Mouse (Mus musculus): ENCODE measurements around the gene Naa38. TPM values are rescaled to one million over a fixed set of nuclear protein-coding genes. Genes with fewer than 3 reads are reported as not detected.
A peak's percentile ranks its signal among the peaks of the same experiment; 100 is the strongest.

The Naa38 gene
- polyA plus RNA-seq, 1 experiment from 2014 or later = 97.6 TPM

GRCm38 (mm10) chr11:69371601-69372000 lies 23.7 kb upstream of the Naa38 start:
- Histone ChIP-seq H3K9ac (replicated peaks; ENCODE audit: low read length) (peak overlapping the region; percentile 37; the same call in 1 of the 2 replicates), H3K4me1 (ENCODE audit: control insufficient read depth, insufficient read depth, low read length) (peaks cover 27% of the 10 kb centered on the region), H3K4me3 (replicated peaks; ENCODE audit: low read depth, low read length) (peak overlapping the region; percentile 1; the same call in 1 of the 2 replicates), H3K27ac (replicated peaks; ENCODE audit: low read depth, low read length) (peak overlapping the region; percentile 74), H3K27me3 (ENCODE audit: control insufficient read depth, insufficient read depth, low read length) (no peaks in the 10 kb centered on the region), H3K9me3 (ENCODE audit: control insufficient read depth, low read length) (no peaks in the 10 kb centered on the region), H3K4me2 (ENCODE audit: low read length) (peak overlapping the region; percentile 45), H3K36me3 (ENCODE audit: control insufficient read depth, insufficient read depth, low read length) (peaks cover 4% of the 10 kb centered on the region; the same call in 1 of the 2 replicates)
- DNase-seq = no peak
- no peak for ATAC-seq (ENCODE audit: low FRiP score, low TSS enrichment)
- 25% methylated on average over 12 of the region's 12 CpGs for WGBS

DNA sequence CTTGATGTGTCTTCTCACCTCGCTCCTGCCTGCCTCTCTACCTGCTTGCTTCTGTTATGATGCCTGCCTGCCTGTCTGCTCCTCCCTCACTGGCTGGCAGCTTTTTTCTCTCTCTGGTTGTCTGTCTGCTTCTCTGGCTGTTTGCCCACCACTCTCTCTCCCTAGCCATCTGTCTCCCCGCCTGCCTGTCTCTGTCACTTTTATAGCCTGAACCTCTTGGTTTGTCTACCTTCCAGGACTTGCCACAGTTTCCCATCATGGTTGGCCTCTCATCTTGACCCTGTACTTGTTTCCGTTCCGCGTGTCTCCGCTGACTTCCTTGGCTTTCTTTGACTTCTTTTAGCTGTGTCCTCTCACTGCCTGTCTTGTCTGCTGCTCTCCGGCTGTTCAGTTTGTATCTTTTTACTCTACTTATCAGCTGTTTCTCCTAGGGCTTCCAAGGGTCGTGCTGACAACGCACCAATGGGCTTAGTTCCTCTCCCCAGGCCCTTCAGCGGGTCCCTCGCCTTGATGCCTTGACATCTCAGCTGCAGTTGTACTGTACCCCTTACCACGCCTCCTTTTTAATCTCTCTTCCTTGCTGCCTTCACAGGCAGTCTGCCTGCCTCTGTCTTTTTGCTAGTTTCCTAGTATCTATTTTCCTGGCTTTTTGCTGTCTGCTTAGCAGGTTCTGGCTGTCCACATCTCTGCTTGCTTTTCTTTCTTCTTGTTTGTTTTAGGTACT lies 23.1 kb upstream of the Naa38 start:
- no peak overlapping the region for H3K4me3 ChIP-seq (replicated peaks; ENCODE audit: low read depth, low read length)
- no peaks in the 10 kb centered on the region for H3K9me3 ChIP-seq (ENCODE audit: control insufficient read depth, low read length)
- 40% methylated on average over 12 of the region's 12 CpGs for WGBS
- peak overlapping the region; percentile 37; the same call in 1 of the 2 replicates for H3K9ac ChIP-seq (replicated peaks; ENCODE audit: low read length)
- H3K27ac ChIP-seq (replicated peaks; ENCODE audit: low read depth, low read length) = peak overlapping the region; percentile 74
- peak overlapping the region; percentile 45 for H3K4me2 ChIP-seq (ENCODE audit: low read length)
- ATAC-seq (ENCODE audit: low FRiP score, low TSS enrichment) = no peak
- H3K36me3 ChIP-seq (ENCODE audit: control insufficient read depth, insufficient read depth, low read length) = peaks cover 4% of the 10 kb centered on the region; the same call in 1 of the 2 replicates
- H3K27me3 ChIP-seq (ENCODE audit: control insufficient read depth, insufficient read depth, low read length) = no peaks in the 10 kb centered on the region
- peak; percentile 52 for DNase-seq
- H3K4me1 ChIP-seq (ENCODE audit: control insufficient read depth, insufficient read depth, low read length) = peaks cover 27% of the 10 kb centered on the region

DNA sequence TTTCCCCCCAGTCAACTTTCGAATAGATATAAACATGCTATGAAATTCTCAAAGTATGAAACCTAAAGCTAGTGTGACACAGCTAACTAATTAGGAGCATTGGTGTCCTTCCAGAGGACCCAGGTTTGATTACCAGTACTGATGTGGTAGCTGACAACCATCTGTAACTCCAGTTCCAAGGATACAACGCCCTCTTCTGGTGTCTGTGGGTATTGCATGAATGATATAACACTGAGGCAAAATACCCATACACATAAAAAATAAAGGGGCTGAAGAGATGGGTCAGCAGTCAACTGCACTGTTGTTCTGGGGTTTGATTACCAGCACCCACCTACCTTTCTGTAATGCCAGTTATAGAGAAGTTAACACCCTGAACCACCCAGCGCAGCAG lies 22.5 kb upstream of the Naa38 start:
- no peaks in the 10 kb centered on the region for H3K9me3 ChIP-seq (ENCODE audit: control insufficient read depth, low read length)
- no peak overlapping the region for H3K4me3 ChIP-seq (replicated peaks; ENCODE audit: low read depth, low read length)
- H3K4me1 ChIP-seq (ENCODE audit: control insufficient read depth, insufficient read depth, low read length) = peaks cover 26% of the 10 kb centered on the region
- ATAC-seq (ENCODE audit: low FRiP score, low TSS enrichment) (no peak), DNase-seq (no peak)
- no peaks in the 10 kb centered on the region for H3K27me3 ChIP-seq (ENCODE audit: control insufficient read depth, insufficient read depth, low read length)
- WGBS = 68% methylated on average over 3 of the region's 3 CpGs
- no peak overlapping the region for H3K9ac ChIP-seq (replicated peaks; ENCODE audit: low read length)
- H3K27ac ChIP-seq (replicated peaks; ENCODE audit: low read depth, low read length) = no peak overlapping the region; the same call in 1 of the 2 replicates
- peaks cover 4% of the 10 kb centered on the region; the same call in 1 of the 2 replicates for H3K36me3 ChIP-seq (ENCODE audit: control insufficient read depth, insufficient read depth, low read length)
- H3K4me2 ChIP-seq (ENCODE audit: low read length) = no peak overlapping the region

- 96% methylated on average over 16 of the region's 16 CpGs for WGBS
- no peak overlapping the region for H3K27ac ChIP-seq (replicated peaks; ENCODE audit: low read depth, low read length)
- DNase-seq = no peak
These were observed 21.9 kb upstream of the Naa38 start for GRCm38 (mm10) chr11:69373223-69373965.

GRCm38 (mm10) chr11:69375646-69376045 lies 19.6 kb upstream of the Naa38 start:
- no peaks in the 10 kb centered on the region for H3K27me3 ChIP-seq (ENCODE audit: control insufficient read depth, insufficient read depth, low read length)
- no peak overlapping the region for H3K4me3 ChIP-seq (replicated peaks; ENCODE audit: low read depth, low read length)
- peaks cover 18% of the 10 kb centered on the region for H3K4me1 ChIP-seq (ENCODE audit: control insufficient read depth, insufficient read depth, low read length)
- no peak overlapping the region for H3K9ac ChIP-seq (replicated peaks; ENCODE audit: low read length)
- no peak overlapping the region for H3K27ac ChIP-seq (replicated peaks; ENCODE audit: low read depth, low read length)
- no peaks in the 10 kb centered on the region for H3K9me3 ChIP-seq (ENCODE audit: control insufficient read depth, low read length)
- 89% methylated on average over 4 of the region's 4 CpGs for WGBS
- peaks cover 4% of the 10 kb centered on the region; the same call in 1 of the 2 replicates for H3K36me3 ChIP-seq (ENCODE audit: control insufficient read depth, insufficient read depth, low read length)
- DNase-seq (no peak), ATAC-seq (ENCODE audit: low FRiP score, low TSS enrichment) (no peak)
- no peak overlapping the region for H3K4me2 ChIP-seq (ENCODE audit: low read length)

More at GRCm38 (mm10) chr11:69373223-69373965, 21.9 kb upstream of the Naa38 start:
- Histone ChIP-seq H3K27me3 (ENCODE audit: control insufficient read depth, insufficient read depth, low read length) (no peaks in the 10 kb centered on the region), H3K9ac (replicated peaks; ENCODE audit: low read length) (no peak overlapping the region), H3K4me2 (ENCODE audit: low read length) (no peak overlapping the region), H3K4me1 (ENCODE audit: control insufficient read depth, insufficient read depth, low read length) (peaks cover 23% of the 10 kb centered on the region), H3K4me3 (replicated peaks; ENCODE audit: low read depth, low read length) (no peak overlapping the region), H3K36me3 (ENCODE audit: control insufficient read depth, insufficient read depth, low read length) (peaks cover 4% of the 10 kb centered on the region; the same call in 1 of the 2 replicates), H3K9me3 (ENCODE audit: control insufficient read depth, low read length) (no peaks in the 10 kb centered on the region)
- ATAC-seq (ENCODE audit: low FRiP score, low TSS enrichment) = no peak

- DNase-seq (no peak), ATAC-seq (ENCODE audit: low FRiP score, low TSS enrichment) (no peak)
- Histone ChIP-seq H3K4me1 (ENCODE audit: control insufficient read depth, insufficient read depth, low read length) (no peaks in the 10 kb centered on the region), H3K4me3 (replicated peaks; ENCODE audit: low read depth, low read length) (no peak overlapping the region), H3K9ac (replicated peaks; ENCODE audit: low read length) (no peak overlapping the region), H3K36me3 (ENCODE audit: control insufficient read depth, insufficient read depth, low read length) (peaks cover 4% of the 10 kb centered on the region; the same call in 1 of the 2 replicates), H3K27me3 (ENCODE audit: control insufficient read depth, insufficient read depth, low read length) (no peaks in the 10 kb centered on the region), H3K27ac (replicated peaks; ENCODE audit: low read depth, low read length) (no peak overlapping the region), H3K4me2 (ENCODE audit: low read length) (no peak overlapping the region), H3K9me3 (ENCODE audit: control insufficient read depth, low read length) (no peaks in the 10 kb centered on the region)
- WGBS = 86% methylated on average over 3 of the region's 3 CpGs
These were observed 17.5 kb upstream of the Naa38 start for GRCm38 (mm10) chr11:69377766-69378165.

GRCm38 (mm10) chr11:69379600-69379999 lies 15.7 kb upstream of the Naa38 start:
- no peak for DNase-seq
- no peaks in the 10 kb centered on the region for H3K4me1 ChIP-seq (ENCODE audit: control insufficient read depth, insufficient read depth, low read length)
- no peak overlapping the region for H3K9ac ChIP-seq (replicated peaks; ENCODE audit: low read length)
- 80% methylated on average over 3 of the region's 3 CpGs for WGBS
- no peak overlapping the region for H3K4me3 ChIP-seq (replicated peaks; ENCODE audit: low read depth, low read length)
- H3K9me3 ChIP-seq (ENCODE audit: control insufficient read depth, low read length) = no peaks in the 10 kb centered on the region
- H3K27ac ChIP-seq (replicated peaks; ENCODE audit: low read depth, low read length) = no peak overlapping the region
- H3K36me3 ChIP-seq (ENCODE audit: control insufficient read depth, insufficient read depth, low read length) = no peaks in the 10 kb centered on the region
- no peak for ATAC-seq (ENCODE audit: low FRiP score, low TSS enrichment)
- no peak overlapping the region for H3K4me2 ChIP-seq (ENCODE audit: low read length)
- no peaks in the 10 kb centered on the region for H3K27me3 ChIP-seq (ENCODE audit: control insufficient read depth, insufficient read depth, low read length)

DNA sequence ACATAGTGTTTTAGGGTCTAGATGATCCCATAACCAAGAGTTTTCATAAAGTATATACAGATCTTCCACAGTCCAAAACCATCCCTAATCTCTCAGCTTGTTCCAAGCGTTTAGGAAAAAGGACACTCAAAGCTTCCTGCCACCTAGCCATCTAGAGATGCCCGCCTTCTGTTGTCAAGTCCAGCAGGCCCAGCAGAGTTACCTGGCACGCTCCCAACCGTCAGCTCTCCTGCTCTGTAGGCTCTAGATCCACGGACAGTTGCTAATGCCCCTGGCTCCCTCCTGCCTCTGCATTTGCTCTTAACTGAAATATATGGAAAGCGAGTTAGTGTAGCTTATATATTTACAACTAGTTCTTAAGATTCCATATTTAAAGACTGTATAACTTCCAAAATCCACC lies 13.9 kb upstream of the Naa38 start:
- H3K27me3 ChIP-seq (ENCODE audit: control insufficient read depth, insufficient read depth, low read length) = no peaks in the 10 kb centered on the region
- no peaks in the 10 kb centered on the region for H3K9me3 ChIP-seq (ENCODE audit: control insufficient read depth, low read length)
- WGBS = 83% methylated on average over 6 of the region's 6 CpGs
- no peaks in the 10 kb centered on the region for H3K36me3 ChIP-seq (ENCODE audit: control insufficient read depth, insufficient read depth, low read length)
- H3K4me1 ChIP-seq (ENCODE audit: control insufficient read depth, insufficient read depth, low read length) = no peaks in the 10 kb centered on the region
- H3K4me3 ChIP-seq (replicated peaks; ENCODE audit: low read depth, low read length) = no peak overlapping the region
- DNase-seq (no peak), ATAC-seq (ENCODE audit: low FRiP score, low TSS enrichment) (no peak)
- H3K4me2 ChIP-seq (ENCODE audit: low read length) = no peak overlapping the region
- no peak overlapping the region for H3K9ac ChIP-seq (replicated peaks; ENCODE audit: low read length)
- no peak overlapping the region for H3K27ac ChIP-seq (replicated peaks; ENCODE audit: low read depth, low read length)

Data from midbrain, embryonic 14.5 days (tissue).